Mouse (Mus musculus) heart, postnatal 10 days (tissue): Measurements from ENCODE around the gene Arhgef3. TPM values are rescaled to one million over a fixed set of nuclear protein-coding genes. Genes with fewer than 3 reads are reported as not detected.
A peak's percentile ranks its signal among the peaks of the same experiment; 100 is the strongest.

Experiments
- DNase-seq, 2 experiments: peaks; one replicate each; pipeline ENCODE4 v3.0.0; 2021
- intact Hi-C: fragments of 180-260 bp; cut with DNase I; formaldehyde crosslinking; loops from one replicate; pipeline ENCODE4 v1.15.1; 2025
- total RNA-seq, 2 experiments: library from RNA; stranded (reverse); gene quantifications; 2 replicates each; pipeline ENCODE4 v1.2.3; 2021

Gene Arhgef3
- total RNA-seq, 2 experiments from 2014 or later: 32.4 to 33.5 TPM

DNA sequence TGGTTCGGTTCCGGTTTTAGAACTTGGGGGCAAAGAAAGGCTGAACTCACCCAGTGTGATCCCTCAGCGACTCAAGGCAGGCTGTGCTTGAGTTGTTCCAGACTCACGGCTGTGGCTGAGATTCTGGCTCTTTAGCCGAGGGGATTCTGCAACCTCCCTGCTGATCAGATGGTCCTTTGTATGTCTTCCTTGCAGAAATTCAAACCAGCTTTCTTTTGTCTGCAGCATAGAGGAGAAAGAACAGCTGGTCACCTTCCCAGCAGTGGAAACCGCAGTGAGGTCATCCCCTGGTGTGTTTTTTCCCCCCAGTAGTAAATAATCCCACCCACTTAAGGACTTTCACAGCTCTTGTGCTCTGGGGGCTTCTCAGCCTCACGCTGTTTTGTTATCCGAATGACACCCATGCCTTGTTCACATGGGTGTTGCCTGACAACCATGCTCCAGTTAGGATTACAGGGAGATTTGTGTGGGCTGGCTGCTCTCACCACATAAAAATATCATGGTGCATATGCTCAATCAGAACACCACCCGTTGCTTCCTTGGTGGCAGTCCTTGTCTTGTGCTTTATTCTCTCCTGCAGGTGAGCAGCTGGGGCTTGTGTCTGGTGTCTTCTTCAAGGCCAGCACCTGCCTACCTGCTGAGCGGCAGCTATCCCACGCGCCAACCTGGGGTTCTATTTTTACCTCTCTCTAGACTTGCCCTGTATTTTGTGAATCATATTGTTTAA lies 8.8 kb upstream of the Arhgef3 start:
- peak; percentile 29 to 41 for DNase-seq

GRCm38 (mm10) chr14:27108748-27109504 lies 5.8 kb upstream of the Arhgef3 start:
- DNase-seq: peak; percentile 40 to 67
- intact Hi-C loops: loop anchor here (1.0 to 5.0 kb wide), 2 partner anchors 74 to 303 kb away; no protein-coding TSS in a partner anchor

More for the DNA sequence above, 8.8 kb upstream of the Arhgef3 start:
- intact Hi-C loops: loop anchor here (5.0 kb wide), 1 partner anchor 306 kb away; no protein-coding TSS in a partner anchor

DNA sequence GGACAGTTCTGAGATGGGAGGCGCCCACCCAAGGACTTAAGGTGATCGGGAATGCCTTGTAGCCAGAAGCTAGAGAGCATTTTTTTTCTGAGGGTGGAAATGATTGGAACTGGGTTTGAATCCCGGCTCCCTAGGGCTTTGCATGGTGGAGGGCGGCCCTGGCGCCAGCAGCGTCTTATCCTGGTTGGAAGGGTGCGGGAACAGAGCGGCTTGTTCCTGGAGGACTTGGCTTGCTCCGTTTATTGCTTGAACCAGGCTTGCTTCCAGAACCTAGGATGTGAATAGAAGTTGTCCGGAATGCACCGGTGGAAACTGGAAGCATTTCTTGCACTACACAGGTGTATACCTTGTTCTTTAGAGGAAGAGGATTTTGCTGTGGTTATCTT lies 569 bp downstream of the Arhgef3 start:
- intact Hi-C loops: loop anchor here (2.0 to 10.0 kb wide), 2 partner anchors 64 to 220 kb away; no protein-coding TSS in a partner anchor
- DNase-seq: peak; percentile 33 to 44

- intact Hi-C loops: loop anchor here (2.0 to 10.0 kb wide), 2 partner anchors 63 to 219 kb away; no protein-coding TSS in a partner anchor
- no peak for DNase-seq
Measured at GRCm38 (mm10) chr14:27115991-27116390, 1.3 kb downstream of the Arhgef3 start.

- intact Hi-C loops: loop anchor here (10.0 kb wide), 1 partner anchor 218 kb away; no protein-coding TSS in a partner anchor
- no peak for DNase-seq
Measured at GRCm38 (mm10) chr14:27116577-27117165, 2.0 kb downstream of the Arhgef3 start.

DNA sequence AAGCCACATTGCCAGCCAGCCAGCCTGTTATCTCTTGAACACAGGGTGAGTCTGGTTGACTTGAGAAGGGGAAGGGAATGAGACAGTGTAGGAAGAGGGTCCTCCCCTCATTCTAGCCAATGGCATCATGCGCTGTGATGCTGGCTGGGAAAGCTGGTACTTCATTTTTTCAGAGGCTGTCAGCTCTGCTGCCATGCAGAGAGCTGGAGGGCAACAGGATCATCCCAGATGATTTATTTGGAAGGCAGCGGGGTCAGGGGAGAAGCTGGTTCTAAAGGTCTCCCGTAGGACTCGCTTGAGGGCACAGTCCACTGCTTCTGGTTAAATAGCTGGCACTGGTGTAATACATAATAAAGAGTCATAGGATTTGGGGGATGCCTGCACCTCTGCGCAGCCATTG lies 3.8 kb downstream of the Arhgef3 start:
- intact Hi-C loops: loop anchor here (10.0 kb wide), 1 partner anchor 216 kb away; no protein-coding TSS in a partner anchor

GRCm38 (mm10) chr14:27122646-27123045 lies 7.9 kb downstream of the Arhgef3 start:
- intact Hi-C loops: no loop called here
- DNase-seq: no peak

More for the DNA sequence above, 3.8 kb downstream of the Arhgef3 start:
- DNase-seq: no peak

GRCm38 (mm10) chr14:27123543-27123942 lies 8.8 kb downstream of the Arhgef3 start:
- DNase-seq: peak; percentile 63 to 71
- intact Hi-C loops: no loop called here

DNA sequence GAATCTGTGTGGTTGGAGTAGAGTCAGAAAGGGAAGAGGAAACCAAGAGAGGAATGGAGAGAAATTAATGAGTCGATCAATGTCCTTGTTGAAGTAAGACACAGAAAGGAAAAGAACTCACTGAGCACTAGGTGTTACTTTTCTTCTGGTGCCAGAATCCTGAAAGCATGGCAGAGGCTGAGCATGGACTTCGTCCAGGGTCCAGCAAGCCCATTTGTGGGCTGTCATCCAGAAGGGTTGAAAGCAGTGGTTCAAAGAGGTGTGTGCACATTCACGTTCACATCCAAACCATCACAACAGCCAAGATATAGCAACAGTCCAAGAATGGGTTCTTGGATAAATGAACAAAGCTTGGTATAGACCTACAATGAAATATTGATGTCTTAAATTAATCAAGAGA lies 15.3 kb downstream of the Arhgef3 start:
- intact Hi-C loops: no loop called here

GRCm38 (mm10) chr14:27130676-27131075 lies 16.0 kb downstream of the Arhgef3 start:
- intact Hi-C loops: no loop called here
- DNase-seq: no peak

More for the DNA sequence above, 15.3 kb downstream of the Arhgef3 start:
- DNase-seq: no peak

GRCm38 (mm10) chr14:27131521-27131920 lies 16.8 kb downstream of the Arhgef3 start:
- DNase-seq: no peak
- intact Hi-C loops: no loop called here

- intact Hi-C loops: no loop called here
- no peak for DNase-seq
Measured at GRCm38 (mm10) chr14:27138891-27139290, 24.2 kb downstream of the Arhgef3 start.

DNA sequence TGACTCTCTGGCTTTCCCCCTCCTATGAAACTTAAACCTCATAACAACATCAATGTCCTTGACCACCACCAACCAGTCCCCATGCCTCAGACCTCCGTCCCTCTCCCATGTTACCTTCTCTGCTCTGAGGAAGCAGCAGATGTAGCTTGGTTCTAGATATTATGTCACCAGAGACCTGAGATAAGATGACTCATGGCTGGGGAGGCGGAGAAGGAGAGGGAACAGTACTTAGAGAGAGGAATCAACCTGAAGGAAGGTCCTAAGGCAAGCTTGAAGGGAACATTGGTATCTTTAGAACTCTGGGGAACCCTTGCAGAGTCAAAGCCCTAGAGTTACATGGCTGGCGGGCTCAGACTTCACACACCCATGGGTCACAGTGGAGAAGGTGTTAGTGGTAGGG lies 25.3 kb downstream of the Arhgef3 start:
- DNase-seq: no peak
- intact Hi-C loops: no loop called here

DNA sequence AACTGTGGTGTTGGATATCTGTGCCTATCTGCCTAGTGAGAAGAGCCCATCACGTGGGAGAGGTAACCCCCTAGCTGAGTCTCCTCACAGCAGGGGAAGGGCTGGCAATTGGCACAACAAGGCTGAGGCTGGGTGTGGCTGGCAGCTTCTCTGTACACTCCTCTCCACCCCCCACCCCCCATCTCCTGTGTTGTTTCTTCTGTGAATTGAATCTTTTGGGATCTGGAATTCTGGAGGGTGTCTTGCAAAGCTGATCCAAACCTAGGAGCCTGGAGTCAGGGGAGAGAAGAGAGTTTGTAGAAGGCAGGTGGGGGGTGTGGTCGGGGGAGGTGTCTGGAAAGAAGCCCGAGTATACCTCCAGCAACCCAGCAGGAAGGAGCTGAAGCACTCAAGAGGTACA lies 26.8 kb downstream of the Arhgef3 start:
- no peak for DNase-seq
- intact Hi-C loops: no loop called here

DNA sequence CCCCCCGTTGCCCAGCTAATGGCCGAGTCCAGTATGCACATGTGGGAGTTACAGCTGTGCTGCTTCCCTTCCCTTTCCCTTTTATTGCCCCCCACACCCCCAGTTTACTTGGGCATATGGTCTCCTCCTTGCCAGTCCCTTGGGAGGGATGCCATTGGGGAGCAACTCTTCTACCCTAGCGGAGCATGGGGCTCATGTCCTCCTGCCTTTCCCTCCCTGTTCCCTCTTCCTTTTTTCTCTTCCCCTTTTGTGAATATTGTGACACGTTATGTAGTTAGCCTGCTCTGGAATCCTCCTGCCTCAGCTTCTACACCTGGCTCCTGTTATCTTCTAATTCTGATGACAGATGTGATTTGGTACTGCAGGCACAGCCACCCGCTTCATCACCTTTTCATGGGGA lies 28.0 kb downstream of the Arhgef3 start:
- intact Hi-C loops: no loop called here
- no peak for DNase-seq

- peak; percentile 61 to 64 for DNase-seq
- intact Hi-C loops: loop anchor here (1.0 kb wide), 1 partner anchor 37 kb away; no protein-coding TSS in a partner anchor
Measured at GRCm38 (mm10) chr14:27145171-27146045, 30.7 kb downstream of the Arhgef3 start.

GRCm38 (mm10) chr14:27147726-27148125 lies 33.0 kb downstream of the Arhgef3 start:
- intact Hi-C loops: no loop called here
- DNase-seq: peak; percentile 46 to 51

DNA sequence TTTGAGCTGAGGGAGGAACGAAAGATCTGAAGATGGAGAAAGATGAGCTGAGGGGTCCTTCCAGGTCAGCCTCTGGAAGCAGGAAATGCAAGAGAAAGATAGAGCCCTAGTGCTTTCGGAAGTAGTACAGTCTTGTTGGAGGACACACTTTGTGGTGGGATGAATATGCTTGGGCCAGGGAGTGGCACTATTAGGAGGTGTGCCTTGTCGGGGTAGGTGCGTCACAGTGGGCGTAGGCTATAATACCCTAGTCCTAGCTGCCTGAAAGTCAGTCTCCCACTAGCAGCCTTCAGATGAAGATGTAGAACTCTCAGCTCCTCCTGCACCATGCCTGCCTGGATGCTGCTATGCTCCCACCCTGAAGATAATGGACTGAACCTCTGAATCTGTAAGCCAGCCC lies 34.7 kb downstream of the Arhgef3 start:
- intact Hi-C loops: no loop called here
- DNase-seq: no peak

DNA sequence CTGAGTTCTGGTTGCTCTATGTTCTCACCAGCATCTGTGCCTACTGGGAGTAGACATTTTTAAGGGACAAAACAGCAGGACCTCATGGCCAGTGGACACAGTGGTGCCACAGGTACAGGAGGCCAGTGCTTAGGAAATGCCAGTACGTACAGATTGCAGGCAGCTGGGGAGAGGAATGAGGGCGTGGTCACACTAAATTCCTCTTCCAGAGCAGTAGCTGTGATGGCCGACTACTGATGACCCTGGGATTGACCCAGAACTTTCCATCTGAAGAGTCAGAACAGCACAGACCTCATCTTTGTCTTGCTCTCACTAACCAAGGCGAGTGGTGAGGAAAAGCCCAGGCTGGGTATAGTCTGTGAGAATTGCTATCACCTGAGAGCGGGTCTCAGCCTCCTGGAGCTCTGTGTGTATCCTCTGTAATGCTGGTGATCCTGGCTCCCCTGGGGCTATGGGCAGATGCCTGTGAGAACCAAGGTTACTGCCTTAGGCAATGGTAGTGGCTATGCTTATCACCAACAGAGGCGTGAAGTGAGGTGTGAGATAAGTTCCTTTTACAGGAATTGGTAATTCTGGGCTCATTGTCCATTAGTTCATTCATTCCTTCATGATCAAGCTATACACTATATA lies 35.4 kb downstream of the Arhgef3 start:
- intact Hi-C loops: loop anchor here (5.0 kb wide), 1 partner anchor 38 kb away; the partner anchor contains the start of gene Arhgef3

More for the DNA sequence above, 35.4 kb downstream of the Arhgef3 start:
- DNase-seq: no peak
